Mouse (Mus musculus) spleen, adult 2 months (tissue): ENCODE results near the gene Ocm.

Experiments used
- CTCF ChIP-seq: fragments of 200-500 bp; IDR thresholded peaks from 2 replicates; pipeline ENCODE4 v1.5.1; 2011; ENCODE audit warnings: mild to moderate bottlenecking, inconsistent platforms; ENCODE audit not compliant: insufficient read depth, insufficient read length, insufficient replicate concordance; ENCODE audit errors: extremely low read depth
- POLR2A ChIP-seq: fragments of 200-500 bp; IDR thresholded peaks from 2 replicates; pipeline ENCODE4 v1.6.1; 2011; ENCODE audit warnings: low read depth, low read length, inconsistent platforms

GRCm38 (mm10) chr5:143999409-143999808 is 27.1 kb downstream of the Ocm start:
- TF ChIP-seq CTCF (no peak), POLR2A (no peak)
